Mouse (Mus musculus) lung, postnatal 0 days (tissue): ENCODE measurements around the gene Grap2.

Experiments used
- CTCF ChIP-seq: IDR thresholded peaks from 2 replicates; pipeline ENCODE4 v1.5.1; 2016; ENCODE audit warnings: antibody characterized with exemption, mild to moderate bottlenecking
- EP300 ChIP-seq: IDR thresholded peaks from 2 replicates; pipeline ENCODE4 v1.6.1; 2016; ENCODE audit warnings: antibody characterized with exemption, mild to moderate bottlenecking, control low read depth

GRCm38 (mm10) chr15:80554860-80555822 lies 17.3 kb upstream of the Grap2 start:
- TF ChIP-seq CTCF, result no peak
- TF ChIP-seq EP300, result no peak
